Mouse (Mus musculus) forebrain, embryonic 16.5 days (tissue): ENCODE measurements around the gene Crybb1. TPM values are rescaled to one million over a fixed set of nuclear protein-coding genes. Genes with fewer than 3 reads are reported as not detected.

Experiments
- ATAC-seq: fragments of 200-750 bp; cut with Nextera tagmentation; 2 replicates; pipeline ENCODE4 v1.8.0; 2017; ENCODE audit warnings: mild to moderate bottlenecking, moderate library complexity
- H3K27ac ChIP-seq: fragments of 300-500 bp; sonication (generic); 2 replicates; pipeline ENCODE4 v1.5.1; 2014; ENCODE audit warnings: low read length, control low read depth
- H3K27me3 ChIP-seq: fragments of 300-500 bp; sonication (generic); replicated peaks from 2 replicates; pipeline ENCODE4 v1.6.1; 2014; ENCODE audit warnings: low read length; ENCODE audit not compliant: control insufficient read depth, insufficient read depth
- H3K36me3 ChIP-seq: fragments of 300-500 bp; sonication (generic); 2 replicates; pipeline ENCODE4 v1.6.1; 2014; ENCODE audit not compliant: control insufficient read depth, insufficient read depth
- H3K4me1 ChIP-seq: fragments of 300-500 bp; sonication (generic); replicated peaks from 2 replicates; pipeline ENCODE4 v1.6.1; 2014; ENCODE audit warnings: low read length; ENCODE audit not compliant: control insufficient read depth, insufficient read depth
- H3K4me2 ChIP-seq: fragments of 300-500 bp; sonication (generic); 2 replicates; pipeline ENCODE4 v1.6.1; 2014; ENCODE audit warnings: mild to moderate bottlenecking, low read length, control low read depth
- H3K4me3 ChIP-seq: fragments of 300-500 bp; sonication (generic); replicated peaks from 2 replicates; pipeline ENCODE4 v1.5.1; 2014; ENCODE audit warnings: mild to moderate bottlenecking, low read length, control low read depth
- H3K9ac ChIP-seq: fragments of 300-500 bp; sonication (generic); replicated peaks from 2 replicates; pipeline ENCODE4 v1.6.1; 2014; ENCODE audit warnings: low read depth, low read length, control low read depth
- H3K9me3 ChIP-seq: fragments of 300-500 bp; sonication (generic); 2 replicates; pipeline ENCODE4 v1.6.1; 2016; ENCODE audit warnings: low read length; ENCODE audit not compliant: control insufficient read depth
- WGBS: fragments of 180-500 bp; shearing (Covaris S2); extraction: QIAGEN DNeasy Blood & Tissue Kit; methylation state at CpG from one replicate; pipeline ENCODE4 v1.1.7; 2014; 5-methylcytosine and 5-hydroxymethylcytosine counted together
- polyA plus RNA-seq: library from polyadenylated mRNA; unstranded; fragments of >200 nt; fragmentation: Nextera tagmentation; extraction: Ambion mirVana; gene quantifications from 2 replicates; pipeline ENCODE4 v1.2.1, GENCODE M21; 2015

The Crybb1 gene
- polyA plus RNA-seq, 1 experiment from 2014 or later, result 5.8 TPM

GRCm38 (mm10) chr5:112286608-112286983 lies 31.0 kb downstream of the Crybb1 start:
- peaks cover 6% of the 10 kb centered on the region; the same call in 1 of the 2 replicates for H3K4me1 ChIP-seq
- H3K9ac ChIP-seq, result no peak overlapping the region
- H3K4me2 ChIP-seq, result no peak overlapping the region
- H3K27ac ChIP-seq, result no peak overlapping the region
- 76% methylated on average over 2 of the region's 2 CpGs for WGBS
- H3K9me3 ChIP-seq, result no peaks in the 10 kb centered on the region
- H3K4me3 ChIP-seq, result no peak overlapping the region
- ATAC-seq, result no peak
- H3K36me3 ChIP-seq, result no peaks in the 10 kb centered on the region
- H3K27me3 ChIP-seq, result no peaks in the 10 kb centered on the region

GRCm38 (mm10) chr5:112286984-112287641 lies 31.5 kb downstream of the Crybb1 start:
- no peak overlapping the region for H3K9ac ChIP-seq
- H3K4me1 ChIP-seq, result peaks cover 6% of the 10 kb centered on the region; the same call in 1 of the 2 replicates
- no peaks in the 10 kb centered on the region for H3K27me3 ChIP-seq
- no peaks in the 10 kb centered on the region for H3K36me3 ChIP-seq
- H3K4me2 ChIP-seq, result no peak overlapping the region
- no peak overlapping the region for H3K4me3 ChIP-seq
- no peak for ATAC-seq
- 80% methylated on average over 11 of the region's 11 CpGs for WGBS
- H3K9me3 ChIP-seq, result no peaks in the 10 kb centered on the region
- H3K27ac ChIP-seq, result no peak overlapping the region

- Histone ChIP-seq H3K27me3 (no peaks in the 10 kb centered on the region), H3K9me3 (no peaks in the 10 kb centered on the region), H3K4me1 (peaks cover 6% of the 10 kb centered on the region; the same call in 1 of the 2 replicates), H3K4me3 (no peak overlapping the region), H3K9ac (no peak overlapping the region), H3K27ac (no peak overlapping the region), H3K4me2 (no peak overlapping the region), H3K36me3 (no peaks in the 10 kb centered on the region)
- no peak for ATAC-seq
- 93% methylated on average over 2 of the region's 2 CpGs for WGBS
Observed at GRCm38 (mm10) chr5:112287652-112288051, 32.0 kb downstream of the Crybb1 start.

GRCm38 (mm10) chr5:112288193-112289141 lies 32.9 kb downstream of the Crybb1 start:
- H3K27ac ChIP-seq, result no peak overlapping the region
- H3K4me3 ChIP-seq, result no peak overlapping the region
- no peak overlapping the region for H3K4me2 ChIP-seq
- H3K27me3 ChIP-seq, result no peaks in the 10 kb centered on the region
- no peak overlapping the region for H3K9ac ChIP-seq
- H3K36me3 ChIP-seq, result no peaks in the 10 kb centered on the region
- 82% methylated on average over 9 of the region's 9 CpGs for WGBS
- H3K9me3 ChIP-seq, result no peaks in the 10 kb centered on the region
- ATAC-seq, result no peak
- H3K4me1 ChIP-seq, result peaks cover 6% of the 10 kb centered on the region; the same call in 1 of the 2 replicates

- Histone ChIP-seq H3K4me2 (no peak overlapping the region), H3K4me3 (no peak overlapping the region), H3K4me1 (peaks cover 6% of the 10 kb centered on the region; the same call in 1 of the 2 replicates), H3K36me3 (no peaks in the 10 kb centered on the region), H3K9ac (no peak overlapping the region), H3K27me3 (no peaks in the 10 kb centered on the region), H3K27ac (no peak overlapping the region), H3K9me3 (no peaks in the 10 kb centered on the region)
- ATAC-seq, result no peak
- 45% methylated on average over 8 of the region's 8 CpGs for WGBS
Observed at GRCm38 (mm10) chr5:112289236-112289635, 33.6 kb downstream of the Crybb1 start.

GRCm38 (mm10) chr5:112289819-112290535 lies 34.4 kb downstream of the Crybb1 start:
- no peak overlapping the region for H3K4me3 ChIP-seq
- H3K27ac ChIP-seq, result no peak overlapping the region
- WGBS, result 87% methylated on average over 16 of the region's 16 CpGs

GRCm38 (mm10) chr5:112290536-112290880 lies 34.9 kb downstream of the Crybb1 start:
- peaks cover 6% of the 10 kb centered on the region; the same call in 1 of the 2 replicates for H3K4me1 ChIP-seq
- 89% methylated on average over 8 of the region's 8 CpGs for WGBS
- H3K27me3 ChIP-seq, result no peaks in the 10 kb centered on the region
- H3K9ac ChIP-seq, result no peak overlapping the region
- no peaks in the 10 kb centered on the region for H3K9me3 ChIP-seq
- ATAC-seq, result no peak
- no peak overlapping the region for H3K27ac ChIP-seq
- H3K36me3 ChIP-seq, result no peaks in the 10 kb centered on the region
- no peak overlapping the region for H3K4me3 ChIP-seq
- no peak overlapping the region for H3K4me2 ChIP-seq

More at GRCm38 (mm10) chr5:112289819-112290535, 34.4 kb downstream of the Crybb1 start:
- H3K4me2 ChIP-seq, result no peak overlapping the region
- H3K9me3 ChIP-seq, result no peaks in the 10 kb centered on the region
- no peaks in the 10 kb centered on the region for H3K27me3 ChIP-seq
- H3K9ac ChIP-seq, result no peak overlapping the region
- ATAC-seq, result no peak
- H3K4me1 ChIP-seq, result peaks cover 6% of the 10 kb centered on the region; the same call in 1 of the 2 replicates
- H3K36me3 ChIP-seq, result no peaks in the 10 kb centered on the region

- Histone ChIP-seq H3K36me3 (no peaks in the 10 kb centered on the region), H3K4me3 (no peak overlapping the region), H3K9me3 (no peaks in the 10 kb centered on the region), H3K9ac (no peak overlapping the region), H3K27me3 (no peaks in the 10 kb centered on the region), H3K4me2 (no peak overlapping the region), H3K27ac (no peak overlapping the region), H3K4me1 (peaks cover 6% of the 10 kb centered on the region; the same call in 1 of the 2 replicates)
- 73% methylated on average over 5 of the region's 5 CpGs for WGBS
- no peak for ATAC-seq
Observed at GRCm38 (mm10) chr5:112291866-112292265, 36.3 kb downstream of the Crybb1 start.
